Mouse (Mus musculus) right cerebral cortex, adult 18-20 months (tissue): ENCODE data around the gene Defa36.
"Not testable (repeated sequence)": the region's sequence is repeated elsewhere in the genome, so short reads cannot be mapped to it uniquely, and the experiment has no call there.

Source experiments
- DNase-seq: peaks from one replicate; pipeline ENCODE4 v3.0.0; 2022; ENCODE audit warnings: mixed read lengths

Gene Defa36

GRCm38 (mm10) chr8:21427111-21427510, at the start of gene Defa36:
Gene Defa36 (plus strand): TSS chr8:21427411.
- DNase-seq, result not testable (repeated sequence)

- DNase-seq, result not testable (repeated sequence)
Measured at GRCm38 (mm10) chr8:21378215-21378614, 49.0 kb upstream of the Defa36 start, which contains the start of gene Defa2. Gene Defa2 (plus strand): TSS chr8:21378515.

- not testable (repeated sequence) for DNase-seq
Measured at GRCm38 (mm10) chr8:21391511-21391910, 35.7 kb upstream of the Defa36 start, which contains the start of gene Defa33. Gene Defa33 (plus strand): TSS chr8:21391811.

- DNase-seq, result not testable (repeated sequence)
Measured at GRCm38 (mm10) chr8:21456460-21456859, 29.2 kb downstream of the Defa36 start, which contains the start of gene Gm7849. Gene Gm7849 (minus strand): TSS chr8:21456560.
